Mouse (Mus musculus): ENCODE measurements at regions not wholly inside any gene's neighbourhood (a gene's known extent, or its start where the extent isn't known, plus 50 kb on each side); places are given as distances from the start of the nearest gene placed in this dataset.

DNA sequence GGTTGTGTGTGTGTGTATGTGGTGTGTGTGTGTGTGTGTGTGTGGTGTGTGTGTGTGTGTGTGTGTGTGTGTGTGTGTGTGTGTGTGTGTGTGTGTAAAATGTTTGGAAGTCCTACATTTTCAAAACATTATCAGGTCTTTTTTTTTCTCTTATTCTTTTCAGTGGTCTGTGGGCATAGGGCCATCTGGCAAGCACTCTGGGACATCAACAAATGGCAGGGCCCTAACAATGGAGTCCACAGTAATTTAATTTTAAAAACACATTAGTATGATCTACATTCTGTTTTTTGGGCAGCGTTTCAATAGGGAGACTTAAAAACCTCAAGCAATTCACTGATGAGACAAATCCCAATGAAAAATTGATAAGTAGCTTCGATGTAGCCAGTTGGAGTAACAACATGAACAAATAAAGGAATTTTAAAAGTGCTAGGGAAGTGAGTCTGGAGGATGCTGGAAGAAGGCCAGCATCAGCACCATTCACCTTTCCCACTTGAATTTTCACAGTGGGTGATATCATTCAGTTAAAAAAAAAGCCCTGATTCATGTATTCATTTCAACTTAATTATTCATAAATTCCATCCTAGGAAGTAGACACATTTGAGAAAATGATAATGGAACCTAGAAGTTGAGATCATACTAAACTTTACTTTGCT lies 956.3 kb upstream of the Tenm2 start:
- no peak for TF ChIP-seq CTCF (IDR thresholded peaks at IDR 0.05)
- TF ChIP-seq POLR2A (IDR thresholded peaks at IDR 0.05; ENCODE audit: insufficient read depth, low read depth, low read length), result no peak

All from heart, adult 2 months (tissue).